Mouse (Mus musculus) urinary bladder, postnatal 4 days (tissue): Measurements from ENCODE around the gene Flt1.
A peak's percentile ranks its signal among the peaks of the same experiment; 100 is the strongest.

ENCODE experiments used
- DNase-seq, 2 experiments: peaks; one replicate each; pipeline ENCODE4 v3.0.0; 2021 to 2022; ENCODE audit warnings: low spot score in 2 of 2

Flt1 gene

DNA sequence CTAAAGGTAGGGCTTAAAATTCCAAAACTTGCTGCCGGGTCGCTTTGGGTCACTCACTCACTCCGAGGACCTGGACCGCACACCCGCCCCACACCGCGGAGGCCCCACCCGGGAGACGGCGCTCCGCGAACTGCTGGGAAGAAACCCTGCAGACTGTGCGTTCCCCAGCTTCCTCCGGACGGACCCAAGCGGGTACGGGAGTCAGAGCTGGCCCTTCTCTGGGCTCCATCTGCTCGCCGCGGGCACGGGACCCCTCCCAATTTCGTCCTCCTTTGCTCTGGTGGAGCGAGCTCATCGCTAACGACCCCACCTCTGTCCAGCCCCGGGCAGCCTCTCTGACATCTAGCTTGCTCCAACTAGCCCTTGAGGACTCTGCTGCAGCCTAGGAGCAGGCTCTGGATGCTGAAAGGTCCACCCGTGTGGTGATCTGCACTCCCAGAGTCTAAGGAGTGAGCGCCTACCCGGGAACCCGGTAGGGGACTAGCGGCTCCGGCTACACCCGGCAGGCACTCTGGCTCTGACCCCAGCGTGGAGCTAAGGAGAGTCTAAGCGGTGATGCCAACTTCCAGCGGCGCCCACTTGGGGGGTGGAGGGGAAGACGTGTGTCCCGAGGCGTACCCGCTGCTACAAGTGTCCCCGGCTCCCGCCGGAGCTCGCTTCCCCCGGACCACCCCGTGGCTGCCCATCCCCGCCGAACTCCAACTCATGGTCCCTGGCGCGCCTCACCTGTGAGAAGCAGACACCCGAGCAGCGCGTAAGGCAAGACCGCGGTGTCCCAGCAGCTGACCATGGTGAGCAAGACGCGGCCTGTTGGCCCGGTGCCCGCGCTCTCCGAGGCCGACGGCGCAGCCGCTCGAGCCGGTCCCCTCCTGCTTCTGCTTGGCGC, 623 bp downstream of the Flt1 start:
- peak; percentile 48 to 64 for DNase-seq

DNA sequence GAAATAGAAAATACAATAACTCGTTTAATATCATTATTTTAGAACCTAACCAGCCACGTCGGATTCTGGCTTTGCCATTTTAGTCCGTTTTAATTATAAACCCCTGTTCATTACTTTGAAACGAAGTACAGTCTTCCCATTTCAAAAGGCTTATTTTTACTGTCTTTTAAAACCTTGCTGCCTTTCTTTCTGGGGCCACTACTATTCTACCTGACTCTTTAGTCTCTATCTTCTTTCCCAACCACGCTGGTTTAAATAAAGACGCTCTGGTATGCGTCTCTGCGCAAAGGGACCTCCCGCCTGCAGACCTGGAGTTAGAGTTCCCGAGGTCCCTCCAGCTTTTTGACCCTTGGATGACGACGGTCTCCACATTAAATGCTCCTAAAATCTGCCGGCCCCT, 1.4 kb downstream of the Flt1 start:
- DNase-seq = no peak

DNA sequence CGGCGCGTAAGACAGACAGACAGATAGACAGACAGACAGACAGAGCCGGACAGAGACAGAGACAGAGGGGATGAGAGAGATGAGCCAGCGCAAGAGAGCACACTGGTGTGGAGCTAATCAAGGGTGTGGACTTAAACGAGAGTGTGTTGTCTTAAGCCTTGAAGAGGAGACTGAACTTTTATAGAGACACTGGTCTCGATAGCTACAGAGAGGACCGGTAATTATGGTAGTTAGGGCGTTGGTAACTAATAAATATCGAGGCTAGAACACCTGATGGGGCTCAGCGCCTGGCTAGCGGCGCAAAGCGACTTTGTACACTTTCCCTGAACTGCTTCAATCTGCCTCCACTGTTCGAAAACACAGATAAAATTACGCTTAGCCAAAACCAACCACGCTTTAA, 2.0 kb downstream of the Flt1 start:
- DNase-seq = no peak

DNA sequence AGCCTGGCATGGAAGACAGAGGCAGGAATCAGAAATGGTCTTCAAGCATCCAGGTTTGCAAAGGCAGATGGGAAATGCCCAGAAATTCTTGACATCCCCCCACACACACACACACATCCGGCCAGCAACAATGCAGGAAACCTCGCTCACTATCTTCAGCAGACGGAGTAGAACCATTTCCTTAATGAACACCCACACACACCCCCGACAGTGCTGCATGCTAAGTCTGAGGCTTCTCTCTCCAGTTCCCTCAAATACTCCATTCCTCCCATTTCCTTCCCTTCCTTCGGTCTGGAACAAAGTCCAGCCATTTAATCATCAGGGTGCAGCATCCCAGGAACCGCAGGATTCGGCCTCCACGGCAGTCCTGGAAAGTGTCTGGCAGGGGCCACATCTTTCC, 4.4 kb downstream of the Flt1 start:
- no peak for DNase-seq

DNA sequence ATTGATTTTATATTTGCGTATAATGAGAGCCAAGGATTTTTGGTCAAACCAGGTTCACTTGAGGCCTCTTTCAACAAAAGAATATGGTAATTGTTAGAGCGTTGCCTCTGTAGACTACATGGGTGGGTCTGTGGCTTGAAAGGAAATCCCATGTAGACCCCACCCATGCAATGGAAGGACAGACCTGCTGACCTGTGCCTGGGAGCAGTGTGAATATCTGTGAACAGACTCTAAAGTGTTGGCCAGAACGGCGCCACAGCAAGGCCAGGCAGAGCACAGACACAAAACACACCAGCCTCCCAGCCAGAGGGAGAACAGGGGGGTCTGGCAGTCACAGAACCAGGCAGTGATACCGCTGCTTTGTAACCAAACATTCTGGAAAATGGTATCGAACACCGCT, 7.5 kb downstream of the Flt1 start:
- no peak for DNase-seq

DNA sequence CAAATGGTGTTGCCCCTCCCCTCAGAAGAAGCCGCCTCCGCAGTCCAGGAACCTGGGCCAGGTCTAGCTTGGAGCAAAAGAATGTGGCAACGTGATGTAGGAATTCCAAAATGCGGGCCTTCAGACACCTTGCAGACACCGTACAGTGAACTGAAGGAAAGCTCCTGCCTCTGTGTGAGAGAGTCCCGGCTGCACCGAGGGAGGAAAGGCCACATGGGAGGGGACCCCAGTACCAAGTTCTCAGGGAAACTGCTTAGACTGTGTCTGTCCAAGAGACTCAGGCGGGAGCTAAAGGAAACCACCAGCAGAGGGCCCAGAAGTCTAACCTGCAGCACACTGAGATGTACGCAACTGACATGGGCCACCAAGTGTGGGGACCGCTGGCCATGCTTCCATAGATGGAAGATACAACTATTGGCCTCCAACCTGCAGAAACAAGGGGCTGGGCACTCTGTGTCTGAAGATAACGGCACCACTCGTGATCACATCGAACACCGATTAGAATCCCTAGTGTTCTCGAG, 9.1 kb downstream of the Flt1 start:
- no peak for DNase-seq

DNA sequence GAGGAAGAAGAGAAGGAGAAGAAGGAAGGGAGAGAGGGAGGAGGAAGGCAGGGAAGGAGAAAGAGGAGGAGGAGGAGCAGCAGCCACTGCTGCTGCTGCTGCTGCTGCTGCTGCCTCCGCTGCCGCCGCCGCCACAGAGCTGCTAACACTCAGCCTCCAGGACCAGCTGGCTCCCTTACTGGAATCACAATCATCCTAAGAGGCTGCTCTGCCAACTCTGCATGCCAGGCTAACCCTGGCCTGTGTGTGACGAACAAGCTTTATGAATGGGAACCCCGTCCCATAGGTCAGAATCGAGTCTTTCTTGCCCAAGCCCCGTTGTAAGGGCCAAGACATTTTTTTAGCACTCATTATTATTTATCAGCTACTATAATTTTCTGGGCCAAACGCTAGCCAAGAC, 9.5 kb downstream of the Flt1 start:
- DNase-seq = no peak

DNA sequence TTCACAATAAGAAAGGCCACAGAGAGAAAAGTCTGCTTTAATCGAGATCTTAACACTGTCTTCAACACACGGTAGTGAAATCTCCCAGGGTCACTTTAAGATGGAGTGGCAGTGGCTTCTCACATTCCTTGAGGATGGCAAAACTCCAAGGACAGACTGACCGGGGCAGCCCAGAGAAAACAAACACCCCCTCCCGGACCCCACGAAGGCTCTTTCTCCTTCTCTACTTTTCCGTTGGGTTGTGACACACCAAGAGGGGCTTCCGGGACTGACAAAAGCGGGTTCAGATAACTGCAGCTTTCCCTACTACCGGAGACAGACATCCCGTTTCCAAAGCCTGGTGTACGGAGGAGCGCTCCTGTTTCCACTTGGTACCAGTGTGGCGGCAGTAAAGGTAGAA, 10.4 kb downstream of the Flt1 start:
- no peak for DNase-seq

DNA sequence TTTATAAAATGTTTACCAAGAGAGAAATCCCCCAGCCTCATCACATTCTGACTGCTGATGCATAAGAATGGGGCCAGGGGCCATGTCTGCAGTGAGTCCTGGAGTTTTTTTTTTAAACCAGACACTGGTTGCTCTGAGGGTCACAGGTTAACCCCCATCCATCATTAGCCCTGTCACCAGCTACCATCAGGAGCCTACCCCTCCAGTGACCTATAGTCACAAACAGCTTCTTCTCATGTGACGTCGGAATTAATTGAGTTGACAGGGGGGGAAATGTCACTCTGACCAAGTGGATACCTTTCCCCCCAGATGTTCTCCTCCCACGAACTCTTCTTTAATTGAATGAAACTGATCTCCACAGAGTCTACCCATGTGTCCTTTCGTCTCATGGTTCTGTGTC, 17.3 kb downstream of the Flt1 start:
- DNase-seq = no peak

DNA sequence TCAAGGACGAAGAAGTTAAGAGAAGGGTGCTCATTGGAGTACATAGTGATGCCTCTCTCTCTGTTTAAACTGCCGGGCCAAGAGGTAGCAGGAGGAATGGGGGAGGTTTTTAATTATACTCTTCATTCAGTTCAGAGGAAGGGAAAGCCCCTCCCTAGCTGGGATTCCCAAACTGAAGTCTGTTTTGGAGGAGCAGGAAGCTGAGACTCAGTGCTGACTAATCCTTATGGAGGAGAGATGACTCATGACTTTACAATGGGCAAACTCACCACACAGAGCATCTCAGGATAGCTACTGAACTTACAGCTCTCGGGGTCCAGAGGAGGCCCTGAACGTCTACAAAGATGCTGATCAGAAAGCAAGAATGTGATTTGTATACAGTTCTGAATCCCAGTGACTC, 18.3 kb downstream of the Flt1 start:
- no peak for DNase-seq

DNA sequence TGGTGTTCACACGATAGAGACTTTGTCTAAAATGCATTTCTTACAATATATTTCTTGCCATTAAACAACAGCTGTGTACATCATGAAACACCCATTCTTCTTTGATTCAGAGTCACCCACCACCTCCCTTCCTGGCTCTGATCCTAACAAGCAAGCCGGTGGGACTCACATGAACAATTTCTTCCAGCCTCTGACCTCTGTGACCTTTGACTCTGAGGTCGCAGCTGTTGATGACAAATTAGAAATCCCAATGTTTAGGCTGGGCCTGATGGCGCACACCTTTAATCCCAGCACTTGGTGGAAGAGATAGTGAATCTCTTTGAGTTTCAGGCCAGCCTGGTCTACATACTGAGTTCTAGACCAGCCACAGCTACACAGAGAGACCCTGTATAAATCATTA, 20.9 kb downstream of the Flt1 start:
- DNase-seq = no peak

DNA sequence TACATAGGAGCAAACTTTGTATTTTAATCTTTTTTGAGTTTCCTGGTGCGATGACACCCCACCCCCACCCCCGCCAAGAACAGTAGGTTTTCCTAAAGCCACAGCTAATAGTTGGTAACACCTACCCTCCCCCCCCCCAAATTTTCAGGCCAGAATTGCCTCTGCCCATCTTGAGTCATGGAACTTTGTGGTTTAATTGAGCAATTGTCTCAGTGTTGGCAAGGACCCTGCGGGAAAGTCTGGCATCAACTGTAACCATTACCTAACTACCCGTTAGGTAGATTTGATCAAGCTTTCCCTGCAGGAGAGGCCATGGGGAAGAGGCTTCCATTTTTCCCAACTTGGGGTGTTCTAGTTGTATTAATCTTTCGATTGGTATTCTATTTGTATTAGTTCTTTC, 23.4 kb downstream of the Flt1 start:
- no peak for DNase-seq

DNA sequence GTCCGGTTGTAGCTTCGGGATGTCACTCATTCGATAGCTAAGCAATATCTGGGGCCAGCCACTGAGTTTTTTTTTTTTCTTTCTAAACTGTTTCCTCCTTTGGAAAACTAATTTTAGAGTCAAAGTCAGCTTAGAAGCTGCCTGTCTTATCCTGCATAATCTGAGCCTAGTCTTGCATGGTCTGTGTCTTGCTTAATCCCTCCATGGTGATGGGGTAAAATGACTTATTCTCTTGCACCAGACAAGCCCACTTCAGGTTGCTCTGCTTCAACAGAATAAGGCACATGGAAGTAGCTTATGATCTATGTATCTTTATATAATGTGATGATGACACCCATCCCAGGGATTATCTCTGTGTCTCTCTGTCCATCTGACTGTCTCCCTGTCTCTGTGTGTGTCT, 24.8 kb downstream of the Flt1 start:
- DNase-seq = no peak

DNA sequence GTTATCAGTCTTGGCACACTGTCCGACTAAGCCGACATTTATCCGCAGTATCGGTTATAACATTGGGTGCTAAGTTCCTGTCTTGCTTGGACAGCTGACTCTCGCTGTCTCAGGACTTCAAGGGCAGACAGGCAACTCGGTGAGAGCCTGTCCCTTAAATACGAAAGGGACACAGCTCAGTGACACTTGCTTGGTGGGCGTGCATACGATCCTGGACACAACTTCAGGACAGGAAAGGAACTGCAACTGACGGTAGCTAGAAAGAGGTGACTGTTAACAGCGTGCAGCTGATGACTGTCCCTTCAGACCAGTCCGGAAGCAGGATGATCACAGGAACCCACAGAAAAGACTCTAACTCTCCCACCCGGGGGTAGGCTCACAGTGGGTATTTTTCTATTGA, 27.8 kb downstream of the Flt1 start:
- DNase-seq = no peak

DNA sequence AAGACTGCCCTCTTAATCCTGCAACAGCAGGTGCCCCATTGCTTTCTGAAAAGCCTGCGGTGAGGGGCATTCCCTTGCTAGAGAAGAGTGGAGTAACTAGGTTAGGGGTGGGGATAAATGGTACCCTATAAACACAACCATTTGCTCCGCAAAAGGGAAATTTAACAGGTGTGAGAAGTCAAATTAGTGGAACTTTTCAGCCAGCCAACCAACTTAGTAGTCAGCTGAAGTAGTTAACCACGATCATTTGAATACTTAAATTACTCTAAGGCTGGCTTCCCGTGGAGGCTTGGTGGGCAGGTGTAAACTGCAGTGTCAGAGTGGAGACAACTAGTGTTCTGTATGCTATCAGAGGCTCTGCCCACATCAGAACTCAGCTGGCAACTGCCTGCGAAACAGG, 28.6 kb downstream of the Flt1 start:
- no peak for DNase-seq

DNA sequence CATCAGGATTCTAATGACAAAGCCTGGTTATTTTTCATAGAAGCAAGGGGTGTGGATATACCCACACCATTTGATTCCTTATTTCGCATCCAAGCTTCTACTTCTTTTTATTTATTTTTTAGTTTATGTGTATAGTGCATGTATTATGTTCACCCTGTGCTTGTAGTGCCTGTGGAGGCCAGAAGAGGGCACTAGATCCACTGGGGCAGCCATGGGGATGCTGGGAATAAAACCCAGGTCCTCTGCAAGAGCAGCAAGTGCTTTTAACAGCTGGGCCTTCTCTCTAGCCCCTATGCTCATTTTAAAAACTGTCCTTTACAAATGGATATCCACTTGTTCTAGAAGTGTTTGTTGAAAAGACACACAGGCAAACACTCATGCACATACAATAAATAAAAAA, 33.2 kb downstream of the Flt1 start:
- no peak for DNase-seq

DNA sequence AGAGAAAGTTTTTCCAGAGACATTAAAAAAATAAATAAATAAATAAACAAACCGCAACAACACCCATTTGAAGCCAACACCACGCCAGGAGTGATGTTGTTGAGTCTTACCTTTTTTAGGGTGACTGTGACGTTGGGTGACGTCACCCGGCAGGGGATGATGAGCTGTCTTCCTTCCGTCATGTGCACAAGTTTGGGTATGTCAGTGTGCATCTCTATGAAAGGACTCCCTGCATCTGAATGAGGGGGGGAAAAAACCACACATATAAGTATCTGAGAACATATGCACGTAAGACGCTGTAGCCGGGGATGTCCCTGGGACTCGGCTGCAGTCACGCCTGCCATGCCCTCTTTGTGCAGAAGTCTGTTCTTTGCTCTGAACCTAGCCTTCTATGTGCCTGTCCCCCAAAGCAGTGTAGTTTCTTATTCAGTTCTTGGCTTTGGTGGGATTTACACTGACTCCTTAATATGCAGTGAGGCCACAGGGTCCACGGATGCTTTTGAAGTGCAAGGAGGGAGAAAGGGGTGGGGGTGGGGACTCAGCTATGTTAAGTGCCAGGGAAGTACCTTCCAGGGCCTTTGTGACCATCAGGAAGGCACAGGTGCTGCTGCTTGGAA, 42.0 kb downstream of the Flt1 start:
- no peak for DNase-seq

DNA sequence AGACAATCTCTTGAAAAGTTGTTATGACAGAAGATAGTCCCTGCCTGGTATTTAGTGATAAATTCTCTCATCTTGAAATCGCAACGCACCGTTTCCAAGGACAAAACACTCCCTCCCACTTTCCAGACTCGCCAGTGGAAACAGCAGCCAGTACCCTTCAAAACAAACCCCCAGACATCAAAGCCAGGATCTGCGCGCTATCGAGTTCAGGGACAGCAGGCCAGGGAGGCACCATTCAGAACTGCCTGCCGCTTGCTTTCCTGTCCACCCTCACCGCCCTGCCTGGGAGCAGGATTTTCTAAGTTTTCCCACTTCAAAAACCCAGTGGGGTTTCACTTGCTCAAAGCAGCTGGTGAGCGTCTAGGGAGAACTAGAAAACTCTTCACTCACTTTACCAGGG, 44.6 kb downstream of the Flt1 start:
- DNase-seq = no peak

DNA sequence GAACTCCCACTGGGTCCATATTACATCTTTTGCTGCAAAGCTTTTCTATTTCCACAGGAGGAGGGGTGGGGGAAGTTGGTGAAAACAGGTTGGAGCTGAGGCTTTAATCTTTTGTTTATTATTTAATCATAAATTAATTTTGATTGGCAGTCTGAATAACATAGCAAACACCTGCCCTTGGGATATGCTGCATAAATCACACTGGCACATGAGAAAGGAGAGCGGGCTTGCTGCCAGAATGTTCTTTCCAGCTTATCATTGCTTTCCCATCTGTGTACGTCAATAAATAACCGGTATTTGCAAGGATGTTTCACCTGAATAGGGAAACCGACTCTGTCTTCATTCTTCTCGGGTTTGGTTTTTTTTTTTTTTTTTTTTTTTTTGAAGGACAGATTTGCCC, 45.1 kb downstream of the Flt1 start:
- DNase-seq = no peak

DNA sequence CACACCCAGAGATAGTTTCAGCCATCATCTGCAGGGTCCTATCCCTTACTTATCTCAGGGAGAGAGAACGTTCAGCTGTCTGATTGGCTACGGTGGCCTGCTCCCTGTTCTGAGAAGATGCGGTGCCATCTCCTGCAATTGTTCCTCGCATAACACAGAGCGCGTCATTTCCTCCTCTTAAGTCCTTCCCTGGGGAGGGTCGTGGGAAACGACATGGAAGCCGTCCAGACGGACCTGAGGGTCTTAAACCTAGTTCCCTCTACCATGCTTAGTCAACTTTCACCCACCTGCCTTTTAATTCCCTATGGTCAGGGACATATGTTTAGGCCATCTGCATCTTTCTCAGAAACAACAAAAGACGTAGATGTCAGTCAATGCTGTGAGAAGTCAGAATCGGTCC, 46.5 kb downstream of the Flt1 start:
- DNase-seq = no peak

DNA sequence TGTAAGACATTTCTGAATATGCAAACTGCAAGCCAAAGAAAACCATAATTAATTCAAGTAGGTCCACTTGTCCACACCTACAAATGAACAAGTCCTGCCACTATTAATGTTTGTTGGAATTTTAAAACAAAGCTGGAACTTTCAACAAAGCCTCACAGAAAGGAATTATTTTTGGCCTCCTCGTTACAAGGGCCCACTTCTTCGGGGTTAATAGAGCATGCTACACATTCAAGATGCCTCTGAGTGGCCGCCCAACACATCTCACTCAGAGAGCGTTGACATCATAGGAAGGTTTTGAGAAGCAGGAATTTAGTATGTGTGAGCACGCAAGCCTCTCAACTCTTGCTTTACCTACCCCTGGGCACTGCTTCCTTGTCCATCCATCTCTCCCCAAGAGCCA, 50.0 kb downstream of the Flt1 start:
- DNase-seq = no peak

DNA sequence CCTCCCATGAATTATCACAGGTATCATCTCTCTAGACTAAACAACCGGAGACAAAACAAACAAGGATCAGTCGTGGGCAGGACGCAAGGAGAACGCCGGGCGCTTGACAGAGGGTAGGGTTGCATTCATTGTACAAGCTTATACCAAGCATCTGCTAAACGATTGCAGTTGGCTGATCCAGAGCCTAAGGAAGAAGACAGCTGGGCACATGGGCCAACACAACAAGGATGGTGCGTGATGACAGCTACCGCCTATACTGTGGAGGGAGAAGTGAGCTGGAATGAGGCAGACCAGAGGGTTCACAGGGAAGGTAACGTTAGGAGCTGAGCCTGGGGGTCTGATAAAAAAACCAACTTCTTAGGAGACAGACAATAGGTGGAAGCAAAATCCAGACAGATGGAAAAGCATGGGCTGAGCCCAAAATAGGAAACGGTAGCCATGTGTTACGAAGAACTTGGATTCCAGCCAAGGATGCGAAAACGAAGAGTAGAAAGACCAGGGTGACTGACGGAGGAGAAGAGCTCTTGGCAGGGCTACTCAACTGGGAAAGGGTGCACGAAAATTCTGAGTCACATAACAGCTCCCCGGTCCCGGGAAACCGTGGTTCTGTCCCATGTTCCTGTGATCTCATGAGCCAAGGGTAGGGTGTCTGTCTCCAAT, 53.9 kb downstream of the Flt1 start:
- DNase-seq = no peak
